Mouse (Mus musculus): ENCODE measurements around the gene Gm5475. TPM values are rescaled to one million over a fixed set of nuclear protein-coding genes. Genes with fewer than 3 reads are reported as not detected.

Gm5475 gene
- polyA plus RNA-seq, 1 experiment from 2014 or later, result 0.11 TPM

GRCm38 (mm10) chr15:100467738-100468137 is 45.8 kb downstream of the Gm5475 start:
- TF ChIP-seq EP300 (optimal IDR thresholded peaks at IDR 0.05), result no peak
- TF ChIP-seq CTCF (IDR thresholded peaks at IDR 0.05; ENCODE audit: low read depth), result no peak

DNA sequence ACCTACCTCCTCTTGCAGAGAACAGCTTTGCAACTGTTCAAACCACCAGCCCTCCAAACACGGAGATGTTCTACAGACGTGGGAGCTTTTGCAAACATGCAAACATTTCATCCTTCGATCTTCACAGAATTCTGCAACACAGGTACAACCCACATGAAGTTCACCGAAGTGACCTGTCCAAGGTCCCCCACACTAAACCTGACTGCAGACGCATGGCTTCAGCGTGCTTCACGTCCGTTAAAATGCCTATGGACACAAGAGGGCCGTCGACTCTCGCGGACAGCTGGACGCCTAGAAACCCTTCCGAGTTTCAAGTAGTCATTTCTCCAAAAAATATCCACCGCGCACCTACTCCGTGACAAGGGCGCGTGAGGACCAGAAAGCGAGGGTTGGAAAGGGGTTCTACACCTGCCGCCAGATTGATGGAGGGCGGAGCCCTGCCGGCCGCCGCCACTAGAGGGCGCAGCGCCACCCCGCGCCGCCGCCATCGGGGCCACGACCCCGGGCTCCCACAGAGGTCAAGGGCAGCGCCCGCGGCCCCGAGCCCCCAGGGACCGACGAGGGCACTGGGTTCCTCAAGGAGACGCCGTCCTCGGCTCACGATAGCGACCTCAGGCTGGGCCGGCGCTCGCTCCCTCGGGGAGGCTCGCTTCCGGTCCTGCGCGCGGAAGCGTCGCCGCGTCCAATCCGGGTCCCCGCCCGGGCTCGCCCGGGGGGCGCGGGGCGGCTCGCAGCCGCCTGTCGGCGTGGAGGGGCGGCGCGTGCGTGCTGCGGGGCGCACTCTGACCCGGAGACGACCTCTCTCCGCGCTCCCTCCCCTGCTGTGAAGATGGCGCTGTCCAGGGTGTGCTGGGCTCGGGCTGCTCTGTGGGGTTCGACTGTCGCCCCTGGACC is 46.6 kb downstream of the Gm5475 start, which contains the start of gene Letmd1:
Letmd1 (plus strand) TSS at position 729 of the 894 bp plus-strand sequence.
- peaks cover 2% of the 10 kb centered on the region; the same call in 1 of the 2 replicates for H3K4me1 ChIP-seq (replicated peaks; ENCODE audit: control insufficient read depth, insufficient read depth)
- H3K4me2 ChIP-seq (replicated peaks; ENCODE audit: low read depth), result peak within 1 kb of the TSS; percentile 88
- DNase-seq (ENCODE audit: low spot score) (peak; percentile 85), ATAC-seq (ENCODE audit: low FRiP score, low TSS enrichment) (peak; percentile 92)
- H3K9ac ChIP-seq (ENCODE audit: low read length), result peak within 1 kb of the TSS; percentile 82
- no peaks in the 10 kb centered on the region for H3K27me3 ChIP-seq (ENCODE audit: control insufficient read depth, insufficient read depth, low read length)
- no peaks in the 10 kb centered on the region for H3K9me3 ChIP-seq (ENCODE audit: control insufficient read depth, low read length)
- 2% methylated on average over 60 of the region's 84 CpGs for WGBS
- peak within 1 kb of the TSS; percentile 85 for H3K27ac ChIP-seq (replicated peaks)
- TF ChIP-seq EP300 (optimal IDR thresholded peaks at IDR 0.05) (no peak), CTCF (IDR thresholded peaks at IDR 0.05; ENCODE audit: low read depth) (peak; percentile 78)
- H3K36me3 ChIP-seq (ENCODE audit: control insufficient read depth, insufficient read depth, low read length), result no peaks in the 10 kb centered on the region
- H3K4me3 ChIP-seq (ENCODE audit: low read depth, low read length), result peak within 1 kb of the TSS; percentile 83

More at GRCm38 (mm10) chr15:100467738-100468137, 45.8 kb downstream of the Gm5475 start:
- Histone ChIP-seq H3K27ac (replicated peaks) (no peak overlapping the region), H3K9ac (ENCODE audit: low read length) (0 out of 2 replicates have a peak overlapping the region, but pooled peaks have one; percentile 23), H3K4me2 (replicated peaks; ENCODE audit: low read depth) (no peak overlapping the region), H3K9me3 (ENCODE audit: control insufficient read depth, low read length) (no peaks in the 10 kb centered on the region), H3K36me3 (ENCODE audit: control insufficient read depth, insufficient read depth, low read length) (no peaks in the 10 kb centered on the region), H3K4me1 (replicated peaks; ENCODE audit: control insufficient read depth, insufficient read depth) (peaks cover 2% of the 10 kb centered on the region; the same call in 1 of the 2 replicates), H3K4me3 (ENCODE audit: low read depth, low read length) (no peak overlapping the region), H3K27me3 (ENCODE audit: control insufficient read depth, insufficient read depth, low read length) (no peaks in the 10 kb centered on the region)
- ATAC-seq (ENCODE audit: low FRiP score, low TSS enrichment) (no peak), DNase-seq (ENCODE audit: low spot score) (no peak)
- 41% methylated on average over 8 of the region's 8 CpGs for WGBS

- no peaks in the 10 kb centered on the region for H3K36me3 ChIP-seq (ENCODE audit: control insufficient read depth, insufficient read depth, low read length)
- no peaks in the 10 kb centered on the region for H3K27me3 ChIP-seq (ENCODE audit: control insufficient read depth, insufficient read depth, low read length)
- under 1% methylated on average over 19 of the region's 19 CpGs for WGBS
- ATAC-seq (ENCODE audit: low FRiP score, low TSS enrichment), result 0 out of 2 replicates have a peak, but pooled peaks have one; percentile 16
- TF ChIP-seq CTCF (IDR thresholded peaks at IDR 0.05; ENCODE audit: low read depth), result no peak
- no peak for TF ChIP-seq EP300 (optimal IDR thresholded peaks at IDR 0.05)
- H3K9ac ChIP-seq (ENCODE audit: low read length), result peak overlapping the region; percentile 82
- H3K9me3 ChIP-seq (ENCODE audit: control insufficient read depth, low read length), result no peaks in the 10 kb centered on the region
- H3K4me2 ChIP-seq (replicated peaks; ENCODE audit: low read depth), result peak overlapping the region; percentile 88
- DNase-seq (ENCODE audit: low spot score), result no peak
- peak overlapping the region; percentile 85 for H3K27ac ChIP-seq (replicated peaks)
- H3K4me1 ChIP-seq (replicated peaks; ENCODE audit: control insufficient read depth, insufficient read depth), result peaks cover 2% of the 10 kb centered on the region; the same call in 1 of the 2 replicates
- peak overlapping the region; percentile 83 for H3K4me3 ChIP-seq (ENCODE audit: low read depth, low read length)
Observed at GRCm38 (mm10) chr15:100469189-100469545, 47.2 kb downstream of the Gm5475 start.

DNA sequence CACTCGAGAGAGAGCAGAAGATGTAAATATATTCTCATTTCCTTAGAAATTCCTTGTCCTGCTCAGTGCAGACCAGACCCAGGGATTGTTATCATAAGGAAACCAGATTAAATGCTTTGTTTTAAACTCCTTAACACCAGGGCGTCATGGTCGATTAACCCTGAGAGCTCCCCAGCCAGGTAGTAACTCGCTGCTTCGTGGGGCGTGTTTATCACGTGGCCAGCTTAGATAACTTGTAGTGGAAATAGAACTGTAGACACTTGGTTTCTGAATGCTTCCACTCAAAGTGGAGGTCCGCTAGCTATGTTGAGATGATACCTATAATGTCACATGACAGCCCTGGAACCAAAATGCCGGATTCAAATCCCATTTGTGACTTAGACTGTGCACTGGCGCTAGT is 48.1 kb downstream of the Gm5475 start:
- TF ChIP-seq EP300 (optimal IDR thresholded peaks at IDR 0.05) (no peak), CTCF (IDR thresholded peaks at IDR 0.05; ENCODE audit: low read depth) (no peak)
- Histone ChIP-seq H3K27ac (replicated peaks) (no peak overlapping the region), H3K36me3 (ENCODE audit: control insufficient read depth, insufficient read depth, low read length) (no peaks in the 10 kb centered on the region), H3K4me3 (ENCODE audit: low read depth, low read length) (no peak overlapping the region), H3K4me2 (replicated peaks; ENCODE audit: low read depth) (peak overlapping the region; percentile 88), H3K4me1 (replicated peaks; ENCODE audit: control insufficient read depth, insufficient read depth) (peaks cover 2% of the 10 kb centered on the region; the same call in 1 of the 2 replicates), H3K9me3 (ENCODE audit: control insufficient read depth, low read length) (no peaks in the 10 kb centered on the region), H3K27me3 (ENCODE audit: control insufficient read depth, insufficient read depth, low read length) (no peaks in the 10 kb centered on the region), H3K9ac (ENCODE audit: low read length) (no peak overlapping the region)
- ATAC-seq (ENCODE audit: low FRiP score, low TSS enrichment) (no peak), DNase-seq (ENCODE audit: low spot score) (no peak)
- WGBS, result 48% methylated on average over 10 of the region's 10 CpGs

GRCm38 (mm10) chr15:100473926-100474503 is 52.1 kb downstream of the Gm5475 start:
- H3K4me2 ChIP-seq (replicated peaks; ENCODE audit: low read depth), result no peak overlapping the region
- 52% methylated on average over 7 of the region's 7 CpGs for WGBS
- H3K36me3 ChIP-seq (ENCODE audit: control insufficient read depth, insufficient read depth, low read length), result peaks cover 18% of the 10 kb centered on the region
- H3K4me1 ChIP-seq (replicated peaks; ENCODE audit: control insufficient read depth, insufficient read depth), result peaks cover 2% of the 10 kb centered on the region; the same call in 1 of the 2 replicates
- ATAC-seq (ENCODE audit: low FRiP score, low TSS enrichment) (no peak), DNase-seq (ENCODE audit: low spot score) (no peak)
- TF ChIP-seq EP300 (optimal IDR thresholded peaks at IDR 0.05), result no peak
- TF ChIP-seq CTCF (IDR thresholded peaks at IDR 0.05; ENCODE audit: low read depth), result no peak
- no peaks in the 10 kb centered on the region for H3K27me3 ChIP-seq (ENCODE audit: control insufficient read depth, insufficient read depth, low read length)
- no peak overlapping the region for H3K4me3 ChIP-seq (ENCODE audit: low read depth, low read length)
- no peaks in the 10 kb centered on the region for H3K9me3 ChIP-seq (ENCODE audit: control insufficient read depth, low read length)
- H3K27ac ChIP-seq (replicated peaks), result no peak overlapping the region
- no peak overlapping the region for H3K9ac ChIP-seq (ENCODE audit: low read length)

Other genes starting within 250 kb of the Gm5475 start
- 27.3 and 27.7 TPM in 2 replicates for gene Atf1, start 194.3 kb upstream of the Gm5475 start, polyA plus RNA-seq (2015; fragmentation: Nextera tagmentation; extraction: Ambion mirVana)
- 0.11 TPM in 1 of 2 replicates, not detected in the other for gene Tmprss12, start 141.3 kb upstream of the Gm5475 start, polyA plus RNA-seq (2015; fragmentation: Nextera tagmentation; extraction: Ambion mirVana)
- gene Mettl7a1, start 118.0 kb upstream of the Gm5475 start, polyA plus RNA-seq (2015; fragmentation: Nextera tagmentation; extraction: Ambion mirVana), result 9.1 and 9.5 TPM in 2 replicates
- gene Mettl7a3, start 87.2 kb upstream of the Gm5475 start, polyA plus RNA-seq (2015; fragmentation: Nextera tagmentation; extraction: Ambion mirVana), result not detected in 2 replicates
- 0.17 TPM in 1 of 2 replicates, not detected in the other for gene Methig1, start 69.0 kb upstream of the Gm5475 start, polyA plus RNA-seq (2015; fragmentation: Nextera tagmentation; extraction: Ambion mirVana)
- gene Mettl7a2, start 68.9 kb upstream of the Gm5475 start, polyA plus RNA-seq (2015; fragmentation: Nextera tagmentation; extraction: Ambion mirVana), result not detected in 2 replicates
- gene Higd1c, start 57.6 kb upstream of the Gm5475 start, polyA plus RNA-seq (2015; fragmentation: Nextera tagmentation; extraction: Ambion mirVana), result not detected in 2 replicates
- 12.2 and 15.8 TPM in 2 replicates for gene Slc11a2, start 2.9 kb downstream of the Gm5475 start, polyA plus RNA-seq (2015; fragmentation: Nextera tagmentation; extraction: Ambion mirVana)
- gene Letmd1, start 46.9 kb downstream of the Gm5475 start, polyA plus RNA-seq (2015; fragmentation: Nextera tagmentation; extraction: Ambion mirVana), result 9.8 and 10.9 TPM in 2 replicates
- 2.6 and 2.8 TPM in 2 replicates for gene Csrnp2, start 73.3 kb downstream of the Gm5475 start, polyA plus RNA-seq (2015; fragmentation: Nextera tagmentation; extraction: Ambion mirVana)
- 8.7 and 9.6 TPM in 2 replicates for gene Tfcp2, start 129.9 kb downstream of the Gm5475 start, polyA plus RNA-seq (2015; fragmentation: Nextera tagmentation; extraction: Ambion mirVana)
- 2.6 and 3.2 TPM in 2 replicates for gene Pou6f1, start 177.8 kb downstream of the Gm5475 start, polyA plus RNA-seq (2015; fragmentation: Nextera tagmentation; extraction: Ambion mirVana)
- gene Dazap2, start 193.2 kb downstream of the Gm5475 start, polyA plus RNA-seq (2015; fragmentation: Nextera tagmentation; extraction: Ambion mirVana), result 177 and 205 TPM in 2 replicates
- 94.8 and 103 TPM in 2 replicates for gene Smagp, start 214.8 kb downstream of the Gm5475 start, polyA plus RNA-seq (2015; fragmentation: Nextera tagmentation; extraction: Ambion mirVana)
- 1.3 and 2.3 TPM in 2 replicates for gene Bin2, start 247.4 kb downstream of the Gm5475 start, polyA plus RNA-seq (2015; fragmentation: Nextera tagmentation; extraction: Ambion mirVana)